Mouse (Mus musculus) mouse embryonic stem cell (cell line): Measurements from ENCODE around the gene Gm1110.
"Not testable (repeated sequence)": the region's sequence is repeated elsewhere in the genome, so short reads cannot be mapped to it uniquely, and the experiment has no call there.

Experiments
- in situ Hi-C, 2 experiments: fragments of 300-500 bp; cut with MboI; formaldehyde crosslinking; loops; 1 replicate in 1 of 2; 3 replicates in 1 of 2; pipeline ENCODE4 v1.14.3; 2019 to 2020; ENCODE audit warnings: low sequenced_read_pairs in 2 of 2, low pct_unique_long_range_greater_than_20kb in 1 of 2, mixed read lengths in 1 of 2; ENCODE audit not compliant: unreplicated experiment in 1 of 2

Gene Gm1110

DNA sequence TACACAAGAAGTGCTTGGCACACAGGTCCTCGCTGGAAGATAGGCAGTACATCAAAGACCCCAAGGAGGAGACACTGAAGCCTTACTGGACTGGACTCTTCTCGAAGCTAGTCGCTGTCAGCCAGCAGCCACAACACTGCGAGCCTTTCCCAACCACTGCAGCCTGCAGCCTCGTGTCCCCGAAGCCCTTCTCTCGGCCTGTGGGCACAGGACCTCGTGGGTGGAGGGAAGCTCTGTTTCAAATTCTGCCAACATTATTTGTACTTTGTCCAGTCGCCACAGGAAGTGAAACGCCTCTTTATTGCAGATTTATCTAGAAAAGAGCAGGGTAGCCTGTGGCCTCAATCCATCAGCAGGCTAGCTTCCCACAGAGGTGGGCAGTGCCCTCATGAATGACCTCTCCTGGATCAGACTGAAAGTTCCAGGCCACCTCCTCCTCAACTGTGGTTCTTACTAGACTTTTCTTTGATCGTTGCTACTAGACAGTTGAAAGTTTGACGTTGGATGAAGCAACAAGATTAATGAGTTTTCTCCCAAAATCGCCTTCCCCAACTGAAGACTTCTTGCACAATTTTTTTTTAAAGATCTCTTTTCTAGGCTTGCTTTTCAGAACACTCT, at the start of gene Gm1110:
Gm1110 (minus strand) TSS at position 203 of the 618 bp plus-strand sequence.
- in situ Hi-C loops: no loop called here

- in situ Hi-C loops: no loop called here
Measured at GRCm38 (mm10) chr9:26947790-26948189, 24.9 kb upstream of the Gm1110 start.

DNA sequence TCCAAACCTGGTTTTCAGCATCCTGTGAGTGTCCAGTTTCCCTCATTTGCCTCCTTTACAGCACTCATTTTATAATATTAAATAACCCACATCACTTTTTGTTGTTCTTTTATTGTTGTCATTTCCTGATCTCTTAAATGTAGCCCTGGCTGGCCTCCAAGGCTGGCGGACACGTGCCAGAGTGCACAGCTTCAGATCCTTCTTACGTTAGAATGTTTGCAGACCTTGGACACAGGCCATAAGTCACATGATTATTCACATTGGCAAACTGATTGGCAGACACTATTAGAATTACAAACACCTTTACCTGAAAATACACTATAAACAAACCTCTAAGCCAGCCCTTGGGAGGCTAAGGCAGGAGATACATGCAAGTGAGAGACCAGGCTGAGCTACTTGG, 1.2 kb upstream of the Gm1110 start:
- in situ Hi-C loops: no loop called here

- in situ Hi-C loops: no loop called here
Measured at GRCm38 (mm10) chr9:26919778-26920177, 3.1 kb downstream of the Gm1110 start.

DNA sequence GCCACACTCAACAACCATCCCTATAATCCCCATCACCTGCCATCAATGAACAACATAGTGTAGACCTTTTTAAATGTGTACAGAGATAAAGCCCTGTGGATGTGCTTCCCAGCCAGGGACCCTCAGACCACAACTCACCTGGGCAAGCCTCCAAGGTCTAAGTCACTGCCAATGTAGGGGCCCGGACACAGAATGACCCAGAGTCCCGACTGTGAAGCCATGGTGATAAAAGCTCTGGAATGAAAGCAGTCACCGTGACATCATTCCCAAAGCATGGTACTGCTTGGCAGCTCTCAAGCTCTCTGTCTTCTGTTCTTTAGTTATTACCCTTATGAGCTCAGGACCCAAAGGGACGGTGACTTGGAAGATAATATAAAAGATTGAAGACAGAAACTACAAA, 9.8 kb downstream of the Gm1110 start:
- in situ Hi-C loops: no loop called here

- in situ Hi-C loops: no loop called here
Measured at GRCm38 (mm10) chr9:26911251-26911650, 11.7 kb downstream of the Gm1110 start.

DNA sequence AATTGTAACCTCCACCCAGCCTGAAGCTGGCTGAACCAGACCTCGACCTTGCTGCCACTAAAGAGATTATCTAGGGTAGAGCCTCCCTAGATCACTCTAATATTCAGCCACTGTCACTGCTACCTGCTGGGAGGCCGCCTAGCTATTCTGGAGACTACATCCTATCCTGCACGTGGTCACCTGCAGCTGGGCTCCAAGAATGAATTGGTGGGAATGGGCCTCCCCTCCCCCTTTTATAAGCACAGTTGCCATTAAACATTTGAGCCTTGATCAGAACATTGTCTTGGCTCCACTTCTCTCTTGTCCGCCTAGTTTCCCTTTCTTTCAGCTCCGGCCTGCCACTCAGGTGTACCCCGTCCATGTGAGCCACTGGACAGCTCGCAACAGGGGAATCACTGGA, 53.1 kb downstream of the Gm1110 start:
- in situ Hi-C loops: not testable (repeated sequence)

DNA sequence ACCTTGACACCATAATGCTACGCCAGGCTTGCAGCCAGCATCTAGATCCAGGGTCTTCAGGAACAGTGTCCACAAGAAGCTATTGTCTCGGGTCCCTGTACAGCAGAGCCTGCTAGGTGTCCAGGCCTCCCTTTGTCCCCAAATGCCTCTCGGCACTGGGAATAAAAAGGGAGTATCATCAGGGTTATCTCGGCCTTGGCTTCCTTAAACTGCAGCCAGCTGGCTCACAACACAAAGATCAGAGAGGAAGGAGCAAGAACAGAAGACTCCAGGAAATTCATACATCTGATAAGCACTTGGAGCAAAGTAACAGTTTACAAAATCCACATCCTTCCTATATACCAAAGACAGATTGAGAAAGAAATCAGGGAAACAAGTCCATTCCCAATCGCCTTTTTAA, 62.2 kb downstream of the Gm1110 start, which contains the start of gene Glb1l3:
Glb1l3 (minus strand) TSS at position 140 of the 400 bp plus-strand sequence.
- in situ Hi-C loops: no loop called here

DNA sequence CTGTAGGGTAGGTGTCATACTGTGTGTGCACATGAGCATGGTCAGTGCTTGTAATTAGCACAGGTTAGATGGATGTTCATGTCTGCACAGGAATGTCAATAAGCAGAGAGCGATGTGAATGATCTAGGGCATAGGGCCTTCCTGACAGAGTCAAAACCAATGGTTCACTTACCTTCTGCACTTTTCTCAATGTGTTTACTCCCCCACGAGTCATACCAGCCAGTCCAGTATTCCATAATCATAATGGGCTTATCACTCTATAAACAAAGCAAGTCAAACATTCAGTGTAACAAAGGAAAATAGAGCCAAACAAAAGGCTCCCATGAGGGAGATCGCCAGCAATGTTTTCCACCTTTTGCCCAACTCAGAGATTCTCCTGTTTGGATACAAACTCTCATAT, 91.8 kb downstream of the Gm1110 start:
- in situ Hi-C loops: no loop called here
